Mouse (Mus musculus) right cerebral cortex, postnatal 10 days (tissue): ENCODE data around the gene Flnb.

Experiments
- DNase-seq, 2 experiments: peaks; one replicate each; pipeline ENCODE4 v3.0.0; 2021; ENCODE audit warnings: low spot score in 2 of 2

Gene Flnb

GRCm38 (mm10) chr14:7863199-7863598 lies 45.4 kb downstream of the Flnb start:
- DNase-seq, result no peak

DNA sequence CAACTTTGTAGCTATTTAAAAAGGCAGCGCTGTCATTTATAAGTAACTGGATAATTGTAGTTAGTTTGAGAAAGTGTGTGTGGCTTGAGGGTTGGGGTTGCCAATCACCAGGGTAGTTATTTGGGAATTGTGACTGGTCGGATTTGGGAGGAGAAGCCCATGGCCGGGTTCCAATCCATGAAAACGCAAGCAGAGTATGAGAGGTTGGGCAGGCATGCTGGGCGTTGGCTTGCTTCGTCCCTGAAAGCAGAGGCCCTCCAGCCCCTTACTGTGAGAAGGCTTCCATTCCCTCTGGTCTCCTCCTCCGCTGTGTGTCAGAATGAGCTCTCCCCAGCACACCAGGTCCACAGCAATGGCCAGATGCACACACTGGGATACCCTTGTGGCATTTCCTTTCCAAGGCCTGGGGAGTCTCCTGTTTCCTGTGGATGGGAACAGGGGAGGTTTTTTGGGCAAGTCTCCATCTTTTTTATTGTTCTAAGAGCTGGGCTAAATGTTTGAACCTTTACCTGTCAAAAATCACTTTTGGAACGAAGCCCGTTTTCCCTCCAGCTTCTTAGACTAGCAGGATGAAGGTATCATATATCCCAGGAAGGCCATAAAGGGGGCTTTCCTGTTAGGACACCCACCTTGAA lies 46.2 kb downstream of the Flnb start:
- DNase-seq, result no peak

- DNase-seq, result no peak
Measured at GRCm38 (mm10) chr14:7864506-7864899, 46.7 kb downstream of the Flnb start.

DNA sequence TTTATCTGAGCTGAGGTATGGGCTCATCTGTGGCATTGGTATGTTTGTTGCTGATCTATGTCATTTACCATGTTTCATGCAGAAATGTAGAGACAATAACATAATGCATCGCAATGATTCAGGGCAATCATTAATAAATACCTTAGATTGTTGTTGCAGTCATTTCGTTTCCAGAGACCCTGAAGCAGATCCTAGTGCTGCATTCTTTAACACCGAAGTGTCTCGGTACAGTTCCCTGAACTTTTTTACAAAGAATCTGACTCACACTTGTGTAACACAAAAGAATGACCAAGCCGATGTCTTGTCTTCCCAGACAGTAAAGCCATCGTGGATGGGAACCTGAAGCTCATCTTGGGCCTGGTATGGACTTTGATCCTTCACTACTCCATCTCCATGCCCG lies 49.5 kb downstream of the Flnb start:
- no peak for DNase-seq

- DNase-seq, result no peak
Measured at GRCm38 (mm10) chr14:7867841-7868240, 50.1 kb downstream of the Flnb start.

DNA sequence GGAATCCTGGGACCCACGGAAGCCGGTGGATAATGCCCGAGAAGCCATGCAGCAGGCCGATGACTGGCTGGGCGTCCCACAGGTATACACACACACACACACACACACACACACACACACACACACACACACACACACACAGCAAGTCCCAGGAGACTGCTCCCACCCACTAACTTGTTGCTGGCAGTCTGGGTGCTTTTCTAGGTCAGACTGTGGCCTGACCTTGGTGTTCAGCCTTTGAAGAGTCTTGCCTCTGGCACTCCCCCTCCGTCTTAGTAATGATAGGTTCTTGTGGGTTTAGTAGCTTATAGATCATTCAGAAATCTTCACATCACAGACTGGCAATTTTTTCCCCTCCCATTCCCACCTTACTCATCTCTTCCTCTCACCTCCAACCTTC lies 52.0 kb downstream of the Flnb start:
- DNase-seq, result no peak

DNA sequence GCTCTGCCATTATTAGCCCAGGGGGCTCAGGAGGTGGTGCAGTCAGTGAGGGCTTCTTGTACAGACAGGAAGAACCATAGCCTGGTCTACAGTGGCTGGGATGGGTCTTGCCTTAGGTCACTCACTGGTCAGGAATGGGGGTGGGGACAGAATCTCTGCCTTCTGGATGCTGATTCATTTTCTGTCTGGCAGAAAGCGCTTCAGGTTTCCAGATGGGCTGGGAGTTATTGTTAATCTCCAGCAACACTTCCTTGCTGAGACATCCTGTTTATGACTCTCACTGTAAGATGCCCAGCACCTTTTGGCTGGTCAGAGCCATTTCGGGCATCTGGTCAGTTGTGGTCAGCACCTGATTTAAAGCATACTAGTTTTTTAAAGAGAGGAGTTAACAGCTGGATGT lies 55.8 kb downstream of the Flnb start:
- DNase-seq, result no peak

- DNase-seq, result no peak
Measured at GRCm38 (mm10) chr14:7874495-7874894, 56.7 kb downstream of the Flnb start.

DNA sequence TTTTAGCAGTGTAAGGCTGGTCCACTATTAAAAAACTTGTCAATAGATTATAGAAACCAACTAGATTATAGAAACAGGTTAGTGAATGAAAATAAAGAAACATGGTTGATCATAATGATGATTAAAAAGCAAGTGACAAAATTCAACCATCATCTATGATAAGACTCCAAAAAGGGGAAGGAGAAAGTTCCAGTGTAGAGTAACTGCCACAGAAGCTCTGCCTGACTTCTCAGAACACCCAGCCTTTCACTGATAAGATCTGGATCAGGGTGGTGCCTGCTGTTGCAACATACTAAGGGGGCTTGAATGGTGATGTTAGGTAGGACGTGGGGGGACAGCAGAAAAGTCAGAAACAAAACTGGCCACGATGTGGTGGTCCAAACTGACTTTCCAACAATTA lies 60.2 kb downstream of the Flnb start:
- no peak for DNase-seq

GRCm38 (mm10) chr14:7880389-7880788 lies 62.6 kb downstream of the Flnb start:
- no peak for DNase-seq

DNA sequence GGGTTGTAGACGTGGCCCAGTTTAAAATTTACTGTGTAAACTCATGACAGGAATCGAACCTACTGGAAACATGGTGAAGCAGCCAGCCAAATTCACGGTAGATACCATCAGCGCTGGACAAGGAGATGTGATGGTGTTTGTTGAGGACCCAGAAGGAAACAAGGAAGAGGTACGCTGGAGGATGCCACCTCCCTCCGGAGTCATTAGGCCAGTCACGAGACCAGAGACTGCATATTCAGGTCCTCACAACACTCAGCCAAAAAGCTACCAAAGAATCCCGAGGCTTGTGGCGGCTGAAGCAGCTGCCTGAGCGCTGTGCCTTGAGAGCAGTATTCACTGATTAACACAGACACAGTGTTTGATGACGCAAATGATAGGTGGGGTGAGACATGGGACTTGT lies 63.8 kb downstream of the Flnb start:
- DNase-seq, result no peak

- no peak for DNase-seq
Measured at GRCm38 (mm10) chr14:7882050-7882449, 64.3 kb downstream of the Flnb start.

DNA sequence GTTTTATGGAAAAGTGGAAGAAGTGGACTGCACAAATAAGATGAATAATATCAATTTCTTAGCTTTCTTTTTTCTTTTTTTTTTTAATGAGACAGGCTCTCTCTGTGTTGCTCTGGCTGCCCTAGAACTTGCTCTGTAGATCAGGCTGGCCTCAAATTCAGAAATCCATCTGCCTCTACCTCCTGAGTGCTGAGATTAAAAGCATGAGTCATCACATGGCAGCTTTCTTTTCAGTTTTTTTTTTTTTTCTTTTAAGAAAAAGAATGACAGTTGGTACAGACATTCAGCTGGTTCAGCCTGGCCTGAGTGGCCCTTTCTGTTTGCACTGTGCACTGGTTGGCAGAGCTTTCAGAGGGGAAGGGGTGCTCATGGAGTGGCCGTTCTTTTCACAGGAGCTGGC lies 66.4 kb downstream of the Flnb start:
- DNase-seq, result no peak

DNA sequence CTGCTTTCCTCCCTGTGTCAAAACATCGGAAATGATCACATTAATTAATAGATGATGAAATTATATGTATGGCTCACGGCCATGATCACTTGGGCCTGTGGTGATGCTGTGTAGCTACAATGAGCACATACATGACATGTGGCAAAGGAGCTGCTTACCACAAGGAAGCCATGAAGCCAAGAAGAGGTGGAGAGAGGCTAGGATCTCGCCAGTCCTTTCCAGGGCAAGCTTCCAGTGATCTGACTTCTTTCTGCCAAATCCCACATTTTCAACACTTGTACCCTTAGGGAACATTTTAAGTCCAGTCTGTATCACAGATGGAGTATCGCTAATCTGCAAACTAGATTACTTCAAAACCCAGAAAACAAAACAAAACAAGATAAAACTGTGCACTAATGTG lies 67.1 kb downstream of the Flnb start:
- no peak for DNase-seq

- no peak for DNase-seq
Measured at GRCm38 (mm10) chr14:7885540-7885939, 67.8 kb downstream of the Flnb start.

- DNase-seq, result no peak
Measured at GRCm38 (mm10) chr14:7886008-7886407, 68.3 kb downstream of the Flnb start.

GRCm38 (mm10) chr14:7887171-7887570 lies 69.4 kb downstream of the Flnb start:
- no peak for DNase-seq

GRCm38 (mm10) chr14:7888294-7888693 lies 70.5 kb downstream of the Flnb start:
- DNase-seq, result no peak

- peak; percentile 75 to 79 for DNase-seq
Measured at GRCm38 (mm10) chr14:7888811-7889651, 71.3 kb downstream of the Flnb start.

- no peak for DNase-seq
Measured at GRCm38 (mm10) chr14:7889834-7890233, 72.1 kb downstream of the Flnb start.

GRCm38 (mm10) chr14:7891401-7891800 lies 73.6 kb downstream of the Flnb start:
- DNase-seq, result no peak

- DNase-seq, result no peak
Measured at GRCm38 (mm10) chr14:7896126-7896525, 78.4 kb downstream of the Flnb start.

- DNase-seq, result no peak
Measured at GRCm38 (mm10) chr14:7896699-7897098, 78.9 kb downstream of the Flnb start.
